Mouse (Mus musculus): ENCODE results near the gene Atp13a1. TPM values are rescaled to one million over a fixed set of nuclear protein-coding genes. Genes with fewer than 3 reads are reported as not detected.
A peak's percentile ranks its signal among the peaks of the same experiment; 100 is the strongest.

Gene Atp13a1
- 10 to 100 TPM; 13.4 to 17.8 TPM for total RNA-seq (2021)
- long read RNA-seq, experiment 1, transcript Atp13a1-201 (26 exons, 3,915 nt), result major isoform, 28 of 46 reads
- long read RNA-seq, experiment 1, partial matches to known transcripts, result 5 of 46 reads
- long read RNA-seq, experiment 1, other reads (novel, unspliced or antisense), result 13 of 46 reads
- long read RNA-seq, experiment 2, transcript Atp13a1-201 (26 exons, 3,915 nt), result major isoform, 44 of 52 reads
- long read RNA-seq, experiment 2, partial matches to known transcripts, result 1 of 52 reads
- long read RNA-seq, experiment 2, other reads (novel, unspliced or antisense), result 7 of 52 reads

DNA sequence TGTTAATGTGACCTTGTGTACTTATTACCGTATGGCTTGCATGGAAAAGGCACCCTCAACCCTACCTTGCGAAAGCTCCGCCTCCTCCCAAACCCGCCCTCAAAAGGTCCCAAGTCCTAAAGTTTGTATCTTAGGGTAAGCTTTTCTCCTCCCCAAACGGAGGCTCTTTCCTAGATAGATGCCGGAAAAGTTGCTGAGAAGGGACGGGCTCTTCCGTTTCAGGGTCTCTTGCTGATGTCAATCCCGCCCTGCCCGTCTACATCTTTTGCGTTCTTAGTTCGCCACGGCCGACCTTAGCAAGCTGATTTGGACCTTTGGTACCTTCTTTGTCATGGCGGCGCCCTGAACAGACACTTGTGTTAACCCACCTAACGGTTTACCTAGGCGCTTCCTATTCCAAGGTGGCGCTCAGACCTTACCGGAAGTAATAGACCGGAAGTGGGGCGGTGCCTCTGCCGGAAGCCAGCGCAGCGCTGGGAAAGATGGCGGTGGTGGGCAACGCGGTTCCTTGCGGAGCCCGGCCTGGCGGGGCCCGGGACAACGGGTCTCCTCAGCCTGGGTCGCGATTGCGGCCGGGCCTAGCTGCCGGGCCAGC, at the start of gene Atp13a1, which contains the start of gene Zfp866:
TSS of gene Atp13a1 (plus strand) at position 391 of the 595 bp plus-strand sequence.
TSS of gene Zfp866 (minus strand) at position 406 of the 595 bp plus-strand sequence.
- DNase-seq, result peak; percentile 86

DNA sequence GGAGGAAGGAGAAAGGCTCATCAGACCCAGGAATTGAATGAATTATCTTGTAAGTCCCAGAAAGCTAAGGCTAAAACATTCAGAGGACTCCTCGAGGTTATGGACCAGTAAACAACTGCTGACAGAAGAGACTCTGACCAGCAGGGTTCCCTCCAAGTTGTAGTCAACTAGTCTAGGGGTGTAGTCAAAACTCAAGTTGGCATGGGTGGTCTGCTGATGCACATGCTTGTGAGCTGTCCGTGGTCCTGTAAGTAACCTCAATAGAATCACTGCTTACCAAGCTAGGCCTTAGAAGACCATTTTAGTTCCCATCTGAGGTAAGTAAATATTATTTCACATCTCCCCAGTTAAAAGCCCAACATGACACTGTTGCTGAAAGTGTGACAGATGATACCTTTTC, 49.7 kb upstream of the Atp13a1 start:
- DNase-seq, result no peak

DNA sequence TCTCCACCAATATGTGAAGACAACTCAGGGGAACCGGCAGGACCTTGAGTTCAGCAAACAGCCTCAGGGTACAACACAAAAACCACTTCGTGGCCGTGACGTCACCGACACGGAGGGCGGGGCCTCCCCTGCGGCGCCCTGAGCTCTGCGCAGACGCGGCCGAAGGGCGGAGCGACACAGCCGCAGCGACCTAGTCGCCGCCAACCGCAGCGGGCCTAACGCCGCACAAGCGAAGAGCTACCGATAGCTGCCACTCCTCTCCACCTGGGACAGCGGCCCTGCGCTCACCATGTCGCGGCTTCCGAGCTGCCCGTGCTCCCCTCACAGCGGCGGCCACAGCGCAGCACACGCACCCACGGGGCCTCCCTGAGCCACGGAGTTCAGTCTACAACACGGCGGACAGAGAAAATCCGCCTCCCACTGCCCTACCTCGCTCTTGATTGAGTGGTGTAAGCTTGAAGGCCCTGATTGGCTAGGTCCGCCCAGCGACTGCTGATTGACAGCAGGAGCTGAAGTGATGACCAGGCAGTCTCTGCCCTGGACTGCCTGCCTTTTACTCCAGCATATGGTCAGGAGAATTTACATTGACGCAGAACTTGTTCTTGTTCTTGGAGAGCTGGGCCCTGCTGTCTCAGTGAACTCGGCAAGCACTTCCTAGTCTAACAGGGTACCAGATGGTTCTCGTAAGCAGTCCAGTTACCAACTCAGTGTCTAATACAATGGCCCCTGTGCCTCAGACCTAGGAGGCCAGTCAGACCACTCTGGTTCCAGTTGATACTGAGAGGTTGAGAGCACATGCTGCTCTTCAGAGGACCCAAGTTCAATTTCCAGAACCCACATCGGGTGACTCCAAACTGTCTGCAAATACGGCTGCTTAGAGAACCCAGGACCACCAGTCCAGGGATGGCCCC, 41.2 kb upstream of the Atp13a1 start, which contains the start of gene Zfp963:
TSS of gene Zfp963 (minus strand) at position 427 of the 911 bp plus-strand sequence.
- DNase-seq, result peak; percentile 97

DNA sequence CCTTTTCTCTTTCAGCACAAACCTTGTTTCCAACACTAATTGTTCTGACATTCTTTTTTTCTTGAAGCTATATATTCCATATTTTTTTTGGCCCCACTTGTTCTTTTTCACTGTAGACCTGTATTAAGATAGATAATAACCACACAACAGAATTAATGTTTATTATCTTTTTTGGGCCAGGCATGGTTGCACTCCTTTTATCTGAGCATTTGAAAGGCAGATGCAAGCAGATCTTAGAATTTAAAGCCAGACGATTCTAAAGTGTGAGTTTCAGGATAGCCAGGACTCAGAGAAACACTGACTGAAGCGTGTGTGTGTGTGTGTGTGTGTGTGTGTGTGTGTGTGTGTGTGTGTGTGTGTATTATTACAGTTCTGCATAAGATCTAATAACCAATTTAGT, 38.5 kb upstream of the Atp13a1 start:
- DNase-seq, result no peak

DNA sequence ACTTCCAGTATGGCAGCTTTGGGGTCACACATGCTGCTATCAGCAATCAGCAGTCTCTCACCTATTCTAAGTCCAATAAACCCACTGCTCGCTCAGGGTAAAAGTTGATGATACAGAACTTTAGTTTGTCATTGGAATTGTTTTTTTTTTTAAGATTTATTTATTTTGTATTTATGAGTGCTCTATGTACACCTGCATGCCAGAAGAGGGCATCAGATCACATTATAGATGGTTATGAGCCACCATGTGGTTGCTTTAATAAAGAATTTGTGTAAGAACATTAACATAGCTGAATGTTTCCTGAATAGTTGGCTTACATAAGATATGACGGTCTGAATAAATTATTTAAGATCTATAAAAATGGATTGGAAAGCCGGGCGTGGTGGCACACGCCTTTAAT, 32.6 kb upstream of the Atp13a1 start:
- DNase-seq, result no peak

DNA sequence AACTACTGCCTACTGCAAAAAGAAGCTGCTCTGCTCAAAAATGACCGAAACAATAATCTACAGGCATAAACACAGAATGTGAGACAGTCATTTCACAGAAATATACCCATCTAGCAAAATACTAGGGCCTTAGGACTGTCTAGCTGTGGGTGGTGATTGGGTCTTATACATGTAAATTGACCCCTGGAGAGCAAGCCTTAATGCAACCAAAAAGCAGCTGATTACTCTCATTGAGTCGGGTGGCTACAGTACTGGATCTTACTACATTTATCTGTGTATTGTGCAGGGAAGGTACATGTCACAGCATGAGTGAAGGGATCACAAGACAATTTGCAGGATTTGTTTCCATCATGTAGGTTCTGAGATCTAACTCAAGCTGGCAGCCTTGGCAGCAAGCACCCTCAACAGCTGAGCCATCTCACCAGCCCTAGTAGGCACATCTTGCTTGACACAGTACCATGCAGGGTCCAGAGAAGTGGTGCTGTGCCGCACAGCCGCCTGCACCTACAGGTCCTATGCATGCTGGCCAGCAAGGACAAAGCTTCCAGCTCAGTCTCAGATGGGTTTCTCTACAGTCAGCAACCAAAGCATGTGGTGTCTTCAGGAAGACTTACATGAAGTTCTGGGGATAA, 29.0 kb upstream of the Atp13a1 start:
- DNase-seq, result no peak

DNA sequence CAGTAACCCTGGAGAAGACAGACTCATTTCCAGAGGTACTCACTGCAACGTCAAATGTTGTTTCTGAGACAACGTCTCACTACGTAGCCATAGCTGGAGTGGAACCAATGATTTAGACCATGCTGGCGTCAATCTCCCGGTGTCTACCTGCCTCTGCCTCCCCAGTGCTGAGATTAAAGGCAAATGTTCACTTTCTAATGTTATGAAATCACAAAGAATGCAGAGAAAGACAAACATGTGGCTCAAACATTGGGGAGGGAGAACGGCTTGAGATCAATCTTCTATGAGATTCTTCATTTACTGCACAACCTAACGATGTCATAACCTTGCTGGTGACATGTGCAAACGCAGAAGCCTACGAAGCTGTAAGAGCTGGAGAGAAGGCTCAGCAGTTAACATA, 19.7 kb upstream of the Atp13a1 start:
- DNase-seq, result no peak

DNA sequence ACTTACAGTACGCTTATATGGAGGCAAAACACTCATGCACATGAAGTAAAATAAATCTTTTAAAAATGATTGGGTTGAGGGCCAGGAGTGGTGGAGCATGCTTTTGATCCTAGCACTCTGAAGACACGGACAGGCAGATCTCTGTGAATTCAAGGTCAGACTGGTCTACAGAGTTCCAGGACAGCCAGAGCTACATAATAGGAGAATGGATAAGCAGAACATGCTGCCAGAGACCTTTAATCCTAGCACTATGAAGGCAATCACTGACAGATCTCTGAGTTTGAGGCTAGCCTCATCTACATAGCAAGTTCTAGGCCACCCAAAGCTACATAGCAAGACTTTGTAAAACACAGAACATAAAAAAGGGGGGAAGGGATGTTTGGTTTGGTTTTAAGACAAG, 18.9 kb upstream of the Atp13a1 start:
- no peak for DNase-seq

DNA sequence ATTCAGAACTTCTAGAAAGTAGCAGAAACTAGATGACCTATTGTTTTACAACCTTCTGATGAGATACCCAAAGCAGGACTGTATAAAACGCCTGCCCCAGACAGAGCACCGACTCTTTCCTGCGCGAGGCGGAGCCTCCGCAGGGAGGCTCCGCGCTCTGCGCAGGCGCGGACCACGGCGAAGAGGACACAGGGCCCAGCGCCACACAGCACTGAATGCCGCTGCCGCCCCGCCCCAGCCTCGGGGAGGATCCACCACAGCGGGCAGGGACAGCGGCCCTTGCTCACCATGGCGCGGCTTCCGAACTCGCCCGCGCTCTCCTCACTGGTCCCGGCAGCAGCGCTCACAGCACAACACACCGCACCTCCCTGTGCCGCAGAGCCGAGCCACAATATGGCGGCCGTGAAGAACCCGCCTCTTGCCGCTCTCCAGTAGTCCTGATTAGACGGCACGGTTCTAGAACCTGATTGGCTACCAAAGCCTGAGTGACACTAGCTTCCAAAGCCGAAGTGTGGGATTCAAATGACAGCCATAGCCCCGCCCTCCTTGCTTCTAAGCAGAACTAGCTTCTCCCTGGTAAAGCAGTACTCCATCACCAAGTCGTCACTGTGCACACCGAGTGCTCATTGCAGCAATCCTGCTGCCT, 16.3 kb upstream of the Atp13a1 start, which contains the start of gene Gm20422:
TSS of gene Gm20422 (minus strand) at position 384 of the 646 bp plus-strand sequence.
- DNase-seq, result peak; percentile 82

DNA sequence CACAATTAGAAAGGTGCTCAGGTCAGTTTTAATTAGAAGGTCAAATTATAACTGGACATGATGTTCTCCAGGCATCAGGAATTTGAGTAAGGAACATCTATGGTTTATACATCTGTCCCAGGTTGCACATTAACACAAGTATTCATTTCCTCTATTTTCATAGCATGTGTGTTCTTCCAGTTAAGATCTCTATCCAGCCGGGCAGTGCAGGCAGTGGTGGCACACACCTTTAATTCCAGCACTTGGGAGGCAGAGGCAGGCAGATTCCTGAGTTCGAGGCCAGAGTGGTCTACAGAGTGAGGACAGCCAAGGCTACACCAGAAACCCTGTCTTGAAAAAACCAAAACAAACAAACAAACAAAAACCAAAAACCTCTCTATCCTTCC, 15.8 kb upstream of the Atp13a1 start:
- DNase-seq, result no peak

DNA sequence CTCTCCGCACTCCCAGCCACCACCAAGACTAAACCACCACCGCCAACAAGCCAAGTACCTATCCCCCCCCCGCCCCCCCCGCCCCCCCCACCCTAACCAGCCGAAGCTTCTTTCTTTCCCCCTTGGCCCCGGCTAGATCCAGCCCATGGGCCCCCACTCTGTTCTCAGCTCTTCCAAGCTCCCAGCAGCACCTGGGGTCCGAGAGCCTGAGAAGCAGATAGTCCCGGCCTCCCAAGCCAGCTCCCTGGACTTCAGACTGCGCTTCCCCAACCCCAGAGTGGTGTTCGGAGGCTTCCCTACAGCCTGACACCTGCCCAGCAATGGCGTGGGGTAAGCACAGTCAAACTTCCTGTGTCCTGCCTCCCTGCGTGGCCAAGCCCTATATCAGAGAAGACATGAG, 13.9 kb upstream of the Atp13a1 start:
- no peak for DNase-seq

DNA sequence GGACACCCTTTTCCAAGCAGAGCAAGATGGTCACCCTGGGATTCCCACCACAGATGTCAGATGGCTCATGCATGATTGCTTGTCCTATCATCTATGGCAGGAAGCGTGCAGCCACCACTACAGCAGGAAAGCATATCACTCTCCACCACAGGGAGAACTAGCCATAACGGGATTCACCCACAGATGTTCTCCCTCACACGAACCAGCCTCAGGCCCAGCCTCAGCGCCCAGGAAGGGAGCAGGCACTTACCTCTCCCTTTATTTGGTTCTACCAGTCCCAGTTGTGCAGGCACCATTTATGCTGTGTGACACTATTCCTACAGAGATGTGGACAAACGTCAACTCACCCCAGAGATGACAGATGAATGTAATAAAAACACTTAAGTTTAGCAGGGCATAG, 1.9 kb upstream of the Atp13a1 start:
- no peak for DNase-seq

DNA sequence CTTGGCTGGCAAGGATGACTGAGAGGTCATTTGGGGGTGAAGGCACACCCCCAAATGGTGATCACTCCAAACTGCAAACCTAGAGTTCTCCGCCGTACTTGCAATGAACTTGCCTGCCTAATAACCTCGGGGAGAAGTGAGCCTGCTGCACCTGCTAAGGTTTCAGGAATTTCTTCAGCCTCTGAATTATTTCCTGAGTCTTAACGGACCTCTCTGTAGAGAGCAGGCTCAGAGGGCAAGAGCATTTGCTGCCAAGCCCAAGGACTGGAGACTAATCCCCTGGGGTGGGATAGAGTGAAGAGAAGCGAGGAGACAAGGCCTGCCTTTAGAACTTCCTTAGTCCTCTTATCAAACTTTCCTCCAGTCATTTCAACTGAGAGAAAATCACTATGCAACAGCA, 1.2 kb upstream of the Atp13a1 start:
- DNase-seq, result no peak

DNA sequence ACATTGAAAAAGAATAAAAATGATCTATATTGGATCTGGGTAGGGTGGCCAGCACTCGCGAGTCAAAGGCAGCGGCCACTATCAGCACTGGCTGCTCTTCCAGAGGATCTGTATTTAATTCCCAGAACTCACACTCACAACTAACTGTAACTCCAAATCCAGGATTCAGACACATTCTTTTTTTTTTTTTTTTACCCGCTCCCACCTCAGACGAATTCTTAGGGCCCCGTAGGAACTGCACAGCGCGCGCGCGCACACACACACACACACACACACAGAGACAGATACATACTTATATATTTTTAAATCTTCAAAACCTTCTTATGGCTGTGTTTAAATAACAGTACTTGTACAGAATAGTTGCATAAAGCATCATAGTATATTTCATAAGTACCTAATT, 599 bp upstream of the Atp13a1 start:
- no peak for DNase-seq

DNA sequence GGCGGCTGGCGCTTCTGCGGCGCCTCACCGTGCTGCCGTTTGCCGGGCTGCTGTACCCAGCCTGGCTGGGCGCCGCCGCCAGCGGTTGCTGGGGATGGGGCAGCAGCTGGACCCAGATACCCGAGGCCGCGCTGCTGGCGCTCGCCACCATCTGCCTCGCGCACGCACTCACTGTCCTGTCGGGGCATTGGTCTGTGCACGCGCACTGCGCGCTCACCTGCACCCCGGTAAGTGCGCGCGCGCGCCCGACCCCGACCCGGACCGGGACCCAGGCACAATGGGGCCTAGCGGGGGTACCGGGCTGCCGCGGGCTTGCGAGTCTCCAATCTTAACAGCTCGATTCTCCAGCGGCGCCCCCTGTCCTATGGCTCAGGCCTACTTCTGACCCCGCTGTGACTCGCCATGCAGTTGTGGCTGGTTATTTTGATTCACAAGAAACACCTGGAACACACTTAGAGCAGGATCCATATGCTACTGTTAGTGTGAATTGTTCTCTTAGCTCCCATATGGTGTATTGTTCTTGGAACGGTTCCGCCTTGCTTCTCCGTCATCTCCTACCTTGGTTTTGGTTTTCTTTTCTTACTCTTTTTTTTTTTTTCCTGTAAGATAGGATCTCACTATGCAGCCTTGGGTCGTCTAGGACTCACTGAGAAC, 579 bp downstream of the Atp13a1 start:
- DNase-seq, result peak; percentile 45

DNA sequence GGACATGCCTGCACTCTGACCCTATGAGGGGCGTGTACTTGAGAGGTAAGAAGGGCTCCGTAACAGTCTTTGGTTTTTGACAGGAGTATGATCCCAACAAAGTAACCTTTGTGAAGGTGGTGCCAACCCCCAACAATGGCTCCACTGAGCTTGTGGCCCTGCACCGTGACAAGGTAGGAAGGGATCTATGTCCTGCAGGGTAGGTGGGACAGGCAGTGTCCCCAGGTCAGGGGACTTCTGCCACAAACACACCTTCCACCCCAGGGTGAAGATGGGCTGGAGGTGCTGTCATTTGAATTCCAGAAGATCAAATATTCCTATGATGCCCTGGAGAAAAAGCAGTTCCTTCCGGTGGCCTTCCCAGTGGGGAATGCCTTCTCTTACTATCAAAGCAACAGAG, 2.7 kb downstream of the Atp13a1 start:
- no peak for DNase-seq

DNA sequence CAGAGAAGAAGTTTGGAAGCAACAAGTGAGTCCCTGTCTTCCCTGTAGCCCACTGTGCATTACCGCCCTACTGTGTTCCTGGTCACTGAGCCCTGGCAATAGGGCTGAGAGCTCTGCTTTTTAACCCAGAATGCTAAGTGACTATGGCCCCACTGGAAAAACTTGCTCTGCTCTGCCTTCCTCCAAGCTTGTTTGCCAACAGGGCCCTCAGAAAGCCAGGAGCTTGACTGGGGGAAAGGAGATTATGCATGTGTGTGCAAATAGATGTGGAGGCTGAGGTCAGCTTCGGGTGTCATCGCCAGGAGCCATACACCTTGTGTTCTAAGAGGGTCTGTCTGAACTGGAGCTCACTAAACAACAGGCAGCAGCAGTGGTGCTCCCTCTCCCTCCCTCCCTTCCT, 3.1 kb downstream of the Atp13a1 start:
- no peak for DNase-seq

DNA sequence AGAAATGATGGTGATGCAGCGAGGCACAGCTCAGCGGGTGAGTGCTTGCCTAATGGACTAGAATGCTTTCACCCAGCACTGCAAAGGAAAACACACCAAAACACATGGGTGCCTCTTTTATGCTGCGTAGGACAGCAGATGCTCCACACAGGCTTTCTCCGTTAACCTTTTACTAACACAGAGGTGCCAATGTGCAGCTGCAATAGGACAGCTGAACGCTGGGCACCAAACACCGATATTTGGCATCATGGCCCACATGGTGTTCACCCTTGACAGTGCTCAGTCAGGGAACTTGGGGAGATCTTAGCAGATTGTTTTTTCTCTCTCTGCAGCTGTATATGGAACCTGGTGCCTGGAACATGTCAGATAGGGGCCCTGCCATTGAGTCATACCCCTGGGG, 3.9 kb downstream of the Atp13a1 start:
- DNase-seq, result no peak

DNA sequence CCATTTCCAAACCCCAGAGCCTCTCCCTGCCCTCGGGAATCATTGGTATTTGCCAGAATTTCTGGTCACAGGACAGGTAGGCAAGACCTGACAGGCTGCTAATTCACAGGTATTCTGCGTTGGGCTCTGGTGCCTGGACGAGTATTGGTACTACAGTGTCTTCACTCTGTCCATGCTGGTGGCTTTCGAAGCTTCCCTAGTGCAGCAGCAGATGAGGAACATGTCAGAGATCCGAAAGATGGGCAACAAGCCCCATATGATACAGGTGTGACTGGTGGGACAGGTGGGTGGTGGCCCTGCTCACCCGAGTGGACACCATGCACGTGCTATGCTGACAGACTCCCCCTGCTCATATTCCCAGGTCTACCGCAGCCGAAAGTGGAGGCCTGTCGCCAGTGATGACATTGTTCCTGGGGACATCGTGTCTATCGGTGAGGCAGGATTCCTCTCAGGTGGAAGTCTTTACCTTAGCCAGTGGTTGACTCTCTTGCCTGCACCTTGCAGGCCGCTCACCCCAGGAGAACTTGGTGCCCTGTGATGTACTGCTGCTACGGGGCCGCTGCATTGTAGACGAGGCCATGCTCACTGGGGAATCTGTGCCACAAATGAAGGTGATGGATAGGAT, 5.9 kb downstream of the Atp13a1 start:
- DNase-seq, result no peak

DNA sequence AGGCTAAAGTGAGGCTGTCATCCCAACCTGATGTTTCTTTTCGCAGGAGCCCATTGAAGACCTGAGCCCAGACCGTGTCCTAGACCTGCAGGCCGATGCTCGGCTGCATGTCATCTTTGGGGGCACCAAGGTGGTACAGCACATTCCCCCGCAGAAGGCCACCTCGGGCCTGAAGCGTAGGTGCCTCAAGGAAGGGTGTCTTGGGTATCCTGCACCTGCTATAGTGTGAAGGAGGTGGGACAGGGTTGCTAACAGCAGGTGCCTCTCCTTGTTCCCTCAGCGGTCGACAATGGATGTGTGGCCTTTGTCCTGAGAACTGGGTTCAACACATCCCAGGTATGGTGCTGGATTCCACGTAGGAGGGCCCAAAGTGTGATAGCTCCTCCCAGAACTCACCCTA, 6.7 kb downstream of the Atp13a1 start:
- no peak for DNase-seq

DNA sequence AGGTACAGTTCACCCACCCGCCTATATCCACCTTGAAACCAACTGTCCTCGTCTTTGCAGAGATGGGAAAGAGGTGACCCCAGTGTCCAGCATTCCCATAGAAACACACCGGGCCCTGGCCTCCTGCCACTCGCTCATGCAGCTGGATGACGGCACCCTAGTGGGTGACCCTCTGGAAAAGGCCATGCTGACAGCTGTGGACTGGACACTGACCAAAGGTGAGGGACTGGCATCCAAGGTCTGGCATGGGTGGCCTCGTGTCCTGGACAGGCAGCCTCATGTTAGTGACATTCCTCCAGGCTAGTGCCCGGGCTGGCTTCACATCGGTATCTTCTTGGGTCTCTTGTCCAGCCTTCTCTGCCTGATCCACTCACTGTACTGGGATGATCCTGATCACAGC, 8.3 kb downstream of the Atp13a1 start:
- no peak for DNase-seq
